Mouse (Mus musculus) urinary bladder, postnatal 10 days (tissue): ENCODE measurements around the gene Bpgm.

Experiments
- DNase-seq: peaks from one replicate; pipeline ENCODE4 v3.0.0; 2022; ENCODE audit warnings: low spot score

Gene Bpgm

DNA sequence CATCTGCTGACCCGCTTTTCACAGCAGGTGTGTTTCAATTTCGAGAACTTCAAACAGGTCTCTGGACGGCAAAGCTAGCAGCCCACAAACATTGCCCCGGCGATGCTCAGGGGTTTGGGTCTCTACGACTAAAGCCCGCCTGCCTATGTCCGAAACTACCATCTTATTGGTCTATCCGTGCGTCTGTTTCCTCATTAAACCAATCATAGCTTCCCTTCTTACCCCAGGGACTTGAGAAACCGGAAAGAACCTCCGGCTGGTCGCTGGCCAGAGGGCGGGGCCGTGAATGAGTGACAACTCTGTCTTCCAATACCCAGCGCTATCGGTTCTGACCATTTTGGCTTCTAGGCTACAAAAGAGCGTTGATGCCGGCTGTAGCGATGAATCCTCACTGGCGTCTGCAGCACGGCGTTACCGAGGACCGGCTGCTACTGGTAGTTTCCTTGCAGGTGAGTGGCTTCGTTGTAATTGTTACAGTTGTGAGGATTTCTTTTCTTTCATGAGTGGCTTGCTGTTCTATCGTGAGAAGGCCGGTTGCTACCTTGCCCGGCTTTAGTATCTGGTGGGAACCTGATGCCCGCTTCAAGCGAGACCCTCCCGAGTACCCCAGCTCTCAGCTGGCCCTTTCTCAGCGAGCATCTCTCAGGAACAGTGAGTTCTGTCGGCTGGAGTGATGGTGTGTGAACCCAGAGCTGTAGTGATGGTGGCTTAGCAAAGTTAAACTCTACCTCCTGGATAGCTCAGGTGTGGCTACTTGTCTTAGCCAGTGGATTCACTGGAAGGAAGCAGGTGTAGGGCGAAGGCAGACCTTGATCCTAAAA, at the start of gene Bpgm:
Bpgm (plus strand) TSS at position 234 of the 821 bp plus-strand sequence.
- peak; percentile 95 for DNase-seq

DNA sequence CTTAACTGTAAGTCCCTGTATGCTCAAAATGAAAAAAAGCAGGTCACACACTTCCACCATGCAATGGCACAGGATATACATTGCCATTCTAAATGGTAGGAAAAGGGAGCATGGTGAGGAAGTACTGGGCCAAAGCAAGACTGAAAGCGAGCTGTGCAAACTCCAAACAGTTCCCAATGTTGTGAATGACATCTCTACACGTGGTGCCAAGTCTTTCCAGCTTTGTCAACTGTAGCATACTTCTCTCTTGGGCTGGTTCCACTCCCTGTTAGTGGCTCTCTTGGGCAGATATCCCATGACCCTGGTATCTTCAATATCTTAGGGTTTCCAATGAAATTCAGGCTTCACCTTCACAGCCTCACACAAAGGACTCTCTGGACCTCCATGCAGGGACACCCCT, 37.0 kb upstream of the Bpgm start:
- DNase-seq: no peak

DNA sequence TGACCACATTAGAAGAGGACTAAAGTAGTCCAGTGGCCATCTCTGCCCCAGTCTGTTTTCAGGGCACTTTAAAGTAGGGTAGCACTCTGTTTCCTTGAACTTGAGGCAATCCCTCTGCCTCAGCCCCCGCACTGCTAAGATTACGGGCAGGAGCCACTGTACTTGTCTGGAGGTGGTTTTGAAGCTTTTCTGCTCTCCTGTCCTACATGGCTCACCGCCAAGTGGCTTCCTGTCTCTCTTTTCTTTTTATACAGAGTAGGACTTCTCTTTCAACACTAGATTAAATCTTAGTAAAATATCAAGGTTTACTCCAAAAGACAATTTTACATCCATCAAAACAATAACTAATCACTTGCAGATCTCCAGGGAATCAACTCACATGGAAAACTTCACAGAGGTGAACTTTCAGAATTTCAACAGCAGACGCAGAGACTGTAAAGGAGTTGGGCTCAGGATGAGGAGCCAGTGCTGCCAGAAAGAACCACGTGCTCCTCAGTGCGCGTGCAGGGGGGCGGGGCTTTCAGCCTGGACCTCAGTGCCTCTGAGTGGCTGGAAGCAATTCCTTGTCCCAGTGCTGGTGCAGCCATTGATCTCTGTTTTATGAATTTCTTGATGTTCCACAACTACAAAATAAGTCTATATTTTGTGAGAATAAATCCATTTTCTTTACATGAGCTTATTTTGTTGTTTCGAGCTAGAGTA, 34.3 kb upstream of the Bpgm start:
- no peak for DNase-seq

DNA sequence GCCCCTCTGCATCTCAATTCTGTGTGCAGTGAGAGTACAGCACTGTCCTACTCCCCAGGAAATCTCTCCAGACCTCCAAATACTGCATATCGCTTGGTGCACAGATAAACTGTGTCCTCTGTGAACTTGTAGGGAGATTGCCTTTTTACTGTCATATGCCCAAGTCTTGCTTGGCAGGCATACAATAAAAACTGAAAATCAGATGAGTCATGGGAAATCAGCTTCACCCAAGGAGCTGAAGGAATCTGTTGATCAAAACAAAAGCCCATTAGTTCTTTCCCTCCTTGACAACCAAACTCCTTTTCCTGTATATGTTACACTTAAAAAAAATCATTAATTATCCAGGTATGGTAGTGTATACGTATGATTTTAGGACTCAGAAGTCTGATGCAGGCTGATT, 32.2 kb upstream of the Bpgm start:
- no peak for DNase-seq

DNA sequence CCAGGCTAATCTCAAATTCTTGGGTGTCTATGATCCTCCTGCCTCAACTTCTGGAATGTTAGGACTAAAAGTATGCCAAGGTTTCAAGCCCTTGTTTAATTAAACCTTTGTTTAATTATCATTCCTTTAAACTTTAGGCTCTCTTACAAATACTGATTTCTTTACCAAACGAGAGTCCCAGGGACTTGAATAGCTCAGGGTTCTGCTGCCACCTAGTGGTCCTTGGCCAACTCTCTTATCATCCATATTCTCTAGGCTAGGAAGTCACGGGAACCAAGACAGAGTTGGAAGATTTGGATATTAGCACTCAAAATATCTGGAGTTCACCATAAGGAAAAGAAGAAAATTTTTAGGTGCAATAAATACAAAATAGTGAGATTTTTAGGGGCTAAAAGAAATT, 28.0 kb upstream of the Bpgm start:
- peak; percentile 17 for DNase-seq

DNA sequence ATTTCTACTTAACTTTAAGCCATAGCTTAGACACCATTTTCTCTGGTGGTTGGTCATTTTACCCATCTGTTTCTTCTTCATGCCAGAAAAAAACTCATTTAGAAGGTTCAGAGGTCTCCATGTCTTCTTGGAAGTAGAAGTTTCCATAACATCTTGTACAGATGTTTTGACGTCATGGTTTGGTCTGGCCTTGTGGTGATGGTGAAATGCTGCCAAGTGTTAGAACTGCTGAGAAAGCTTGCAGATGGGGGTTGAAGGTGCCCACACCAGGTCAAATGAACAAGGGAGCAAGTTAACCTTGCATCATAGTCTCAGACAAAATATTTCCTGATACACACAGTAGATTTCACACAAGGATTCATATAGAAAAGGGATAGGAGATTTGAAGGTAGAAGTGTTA, 27.3 kb upstream of the Bpgm start:
- DNase-seq: no peak

DNA sequence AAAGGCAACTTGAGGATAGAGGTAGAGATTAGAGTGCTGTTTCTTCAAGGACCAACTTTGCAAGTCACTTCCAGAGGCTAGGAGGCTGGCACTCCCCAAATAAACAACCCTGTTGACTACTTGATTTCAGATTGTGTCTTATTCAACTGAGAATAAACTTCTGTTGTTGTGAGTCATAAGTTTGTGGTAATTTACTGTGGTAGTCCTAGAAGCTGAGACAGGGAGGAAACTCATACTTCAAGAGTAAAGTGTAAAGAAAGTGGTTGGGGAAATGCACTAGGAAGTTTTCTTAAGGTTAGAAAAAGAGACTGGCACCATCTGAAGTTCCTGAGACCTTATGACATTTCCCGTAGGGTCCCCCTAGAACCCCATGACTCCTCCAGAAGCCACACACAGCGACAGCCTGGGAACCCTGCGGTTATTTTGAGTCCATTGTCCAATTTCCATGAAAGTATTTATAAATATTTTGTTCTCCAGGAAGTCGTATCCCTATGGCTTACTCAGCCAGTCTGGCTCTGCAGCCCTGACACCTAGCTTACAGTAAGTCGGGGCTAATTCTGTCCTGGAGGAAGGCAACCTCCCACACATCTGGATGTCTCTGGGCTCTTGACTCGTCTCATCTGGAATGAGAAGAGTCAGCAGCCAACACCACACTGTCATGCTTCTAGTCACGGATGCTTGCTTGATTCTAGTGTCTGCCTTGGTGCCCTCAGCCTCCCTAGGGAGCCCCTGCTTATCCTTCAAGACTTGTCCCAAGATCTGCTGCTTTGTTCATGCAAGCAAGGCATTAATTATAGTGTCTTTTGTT, 22.8 kb upstream of the Bpgm start:
- DNase-seq: no peak

DNA sequence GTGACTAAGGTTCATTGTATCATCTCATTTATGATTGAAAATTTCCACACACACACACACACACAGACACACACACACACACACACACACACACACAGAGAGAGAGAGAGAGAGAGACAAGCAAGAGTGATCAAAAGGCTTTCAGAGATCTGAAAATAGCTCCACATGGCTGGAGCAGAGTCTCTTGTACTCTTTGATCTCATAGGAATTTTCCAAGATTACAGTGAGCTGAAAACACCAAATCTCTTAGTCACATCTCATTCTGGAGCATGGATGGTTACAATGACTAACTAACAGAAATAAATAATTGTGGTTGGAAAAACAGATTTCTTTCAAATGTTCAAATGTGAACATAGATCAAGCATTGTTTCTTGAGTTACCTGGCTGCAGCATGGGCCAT, 16.6 kb upstream of the Bpgm start:
- DNase-seq: no peak

DNA sequence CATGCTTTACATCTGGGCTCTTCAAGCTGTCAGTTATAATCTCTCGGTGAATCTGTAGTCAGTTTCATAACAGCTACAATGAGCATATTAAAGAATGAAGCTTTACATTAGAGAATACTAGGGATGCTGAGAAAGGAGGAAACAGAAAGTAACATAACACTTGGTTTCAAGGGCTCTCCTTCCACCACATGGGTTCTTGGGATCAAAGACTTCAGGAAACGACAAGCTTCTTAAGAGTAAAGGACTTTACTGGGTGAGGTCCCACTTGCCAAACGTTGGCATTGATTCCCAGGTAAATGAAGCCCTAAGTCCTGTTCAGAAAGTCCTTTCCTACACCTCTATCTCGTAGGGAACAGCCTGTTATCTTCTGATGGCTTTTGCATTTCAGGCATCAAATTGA, 15.4 kb upstream of the Bpgm start:
- DNase-seq: no peak

DNA sequence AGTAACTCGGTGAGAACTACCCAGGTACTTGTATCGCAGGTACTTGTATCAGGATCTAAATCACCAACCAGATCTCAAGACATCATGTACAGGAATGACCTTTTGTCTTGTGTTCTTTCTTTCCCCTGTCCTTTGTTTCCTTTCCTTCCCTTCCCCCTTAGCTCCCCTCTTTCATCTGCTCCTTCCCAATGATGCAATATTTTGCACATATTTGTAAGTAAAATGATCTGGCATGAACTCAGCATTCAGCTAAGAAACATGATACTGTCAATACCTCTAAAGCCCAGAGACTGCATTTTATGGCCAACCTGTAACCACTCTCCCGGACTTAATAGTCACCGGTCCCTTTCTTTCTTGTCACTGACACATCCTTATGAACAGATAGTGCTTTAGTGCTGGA, 12.4 kb upstream of the Bpgm start:
- DNase-seq: no peak

DNA sequence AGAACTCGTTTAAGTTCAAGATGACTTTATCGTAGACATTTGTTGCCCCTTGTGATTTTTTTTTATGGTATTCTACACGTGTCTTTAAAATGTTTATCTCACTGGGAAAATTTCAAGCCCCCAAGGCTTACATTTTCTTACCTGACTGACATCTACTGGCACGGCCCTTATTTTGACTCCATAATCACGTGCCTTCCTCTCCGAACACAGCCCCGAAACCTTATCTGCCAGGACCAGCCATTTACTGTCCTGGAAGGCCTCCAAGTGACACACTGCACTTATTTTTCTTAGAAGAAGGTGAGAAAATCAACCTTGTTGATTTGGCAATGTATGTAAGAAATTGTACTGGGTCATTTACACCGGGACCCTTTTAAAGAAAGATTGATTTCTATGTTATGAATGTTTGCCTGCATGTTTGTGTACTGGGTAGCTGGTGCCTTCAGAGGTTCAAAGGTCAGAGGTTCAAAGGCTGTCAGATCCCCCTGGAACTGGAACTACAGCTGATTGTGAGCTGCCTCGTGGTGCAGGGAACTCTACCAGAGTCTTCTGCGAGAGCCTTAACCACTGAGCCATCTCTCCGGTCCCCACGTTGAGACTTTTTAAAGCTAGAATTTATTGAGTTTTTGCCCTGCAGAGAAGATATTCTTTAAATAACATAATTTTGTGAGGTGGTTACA, 4.4 kb upstream of the Bpgm start:
- DNase-seq: no peak

DNA sequence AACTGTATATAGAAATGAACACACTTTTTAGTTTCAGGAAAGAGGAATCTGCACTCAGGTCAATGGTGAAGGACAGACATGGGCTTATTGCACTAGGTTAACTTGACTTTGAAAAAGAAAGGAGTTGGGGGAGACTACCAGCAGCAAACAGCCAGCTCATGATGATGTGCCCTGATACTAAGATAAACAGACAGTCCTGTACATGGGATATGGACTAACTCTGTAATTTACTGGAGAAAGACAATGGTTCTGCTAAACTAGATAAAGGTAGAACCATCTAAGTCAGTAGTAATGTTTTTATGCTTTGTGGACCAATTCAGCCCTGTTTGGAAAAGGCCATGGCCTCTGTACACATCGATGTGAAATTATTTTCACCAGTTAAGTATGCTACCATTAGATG, 2.7 kb upstream of the Bpgm start:
- no peak for DNase-seq

DNA sequence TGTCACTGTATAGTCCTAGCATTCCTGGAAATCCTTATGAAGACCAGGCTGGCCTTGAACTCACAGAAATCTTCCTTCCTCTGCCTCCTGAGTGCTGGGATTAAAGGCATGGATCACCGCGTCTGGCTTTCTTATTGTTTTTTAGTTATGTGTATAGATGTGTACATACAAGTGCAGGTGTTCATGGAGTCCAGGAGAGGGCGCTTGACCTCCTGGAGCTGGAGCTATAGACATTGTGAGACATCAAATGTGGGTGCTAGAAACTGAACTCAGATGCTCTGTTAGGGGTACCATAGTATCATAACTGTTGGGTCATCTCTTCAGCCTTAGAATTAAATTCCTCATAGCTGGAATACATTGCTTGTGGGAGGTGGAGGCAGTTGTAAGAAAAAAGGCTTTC, 2.0 kb upstream of the Bpgm start:
- no peak for DNase-seq

DNA sequence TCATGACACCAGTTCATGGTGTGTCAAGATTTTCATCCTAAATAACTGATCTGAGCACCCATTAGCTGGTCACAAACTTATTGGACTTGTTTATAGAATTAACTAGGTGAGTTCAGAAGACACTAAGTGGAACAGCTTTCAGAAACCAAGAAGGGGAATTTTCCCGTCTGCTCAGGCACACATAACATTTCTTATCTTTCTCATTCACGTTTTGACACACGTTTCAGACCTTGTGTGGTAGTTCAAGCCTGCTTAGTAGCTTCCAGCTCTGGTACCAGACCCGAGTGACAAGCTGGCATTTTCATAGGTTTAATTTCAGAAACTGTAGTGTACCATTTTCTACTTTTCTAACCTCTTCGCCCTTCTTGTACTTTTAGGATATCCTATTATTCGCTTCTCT, 616 bp upstream of the Bpgm start:
- DNase-seq: no peak

DNA sequence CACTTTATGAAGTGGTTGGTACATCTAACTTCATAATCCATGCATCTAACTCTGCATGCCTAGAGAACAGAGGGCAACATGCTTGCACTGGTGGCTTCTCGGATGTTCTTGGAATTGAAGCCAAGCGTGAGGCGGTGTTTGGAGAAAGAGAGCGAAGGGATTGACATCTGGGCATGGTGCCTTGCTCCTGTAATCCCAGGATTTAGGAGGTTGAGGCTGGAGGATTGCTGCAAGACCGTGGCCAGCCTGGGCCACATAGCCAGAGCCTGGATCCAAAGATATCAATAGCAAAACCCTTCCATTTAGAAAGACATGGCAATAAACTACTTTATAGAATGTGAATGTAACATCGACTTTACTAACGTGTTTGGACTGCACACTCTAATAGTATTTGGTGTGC, 2.0 kb downstream of the Bpgm start:
- DNase-seq: no peak

DNA sequence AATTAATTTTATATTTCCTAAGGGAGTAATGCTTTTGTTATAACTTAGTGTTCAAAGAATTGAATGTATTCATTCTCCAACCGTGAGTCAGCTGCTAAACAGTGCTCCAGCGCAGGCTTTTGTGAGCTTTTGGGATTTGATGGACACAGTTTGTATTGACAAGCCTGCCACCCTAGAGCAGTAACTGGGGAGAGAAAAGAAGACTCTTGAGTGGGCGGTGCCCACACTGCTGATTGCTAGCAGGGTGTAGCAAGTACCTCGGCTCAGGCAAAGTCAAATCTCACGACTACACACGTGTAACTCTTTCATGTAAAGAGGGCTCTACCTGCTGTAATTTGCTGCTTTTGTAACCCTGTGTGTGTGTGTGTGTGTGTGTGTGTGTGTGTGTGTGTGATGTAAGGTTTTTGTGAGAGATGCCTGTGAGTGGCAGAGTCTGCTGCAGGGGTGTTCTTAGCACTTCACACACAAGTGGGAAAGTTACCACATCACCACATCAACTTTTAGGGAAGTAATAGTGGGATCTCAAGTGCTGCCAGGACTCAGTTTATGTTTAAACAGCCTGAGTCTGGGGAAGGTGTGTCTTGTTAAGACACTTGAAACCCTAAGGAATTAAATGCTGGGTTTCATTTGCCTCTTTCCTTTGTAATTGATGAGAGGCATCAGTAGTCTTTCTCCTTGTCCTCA, 2.8 kb downstream of the Bpgm start:
- DNase-seq: no peak

DNA sequence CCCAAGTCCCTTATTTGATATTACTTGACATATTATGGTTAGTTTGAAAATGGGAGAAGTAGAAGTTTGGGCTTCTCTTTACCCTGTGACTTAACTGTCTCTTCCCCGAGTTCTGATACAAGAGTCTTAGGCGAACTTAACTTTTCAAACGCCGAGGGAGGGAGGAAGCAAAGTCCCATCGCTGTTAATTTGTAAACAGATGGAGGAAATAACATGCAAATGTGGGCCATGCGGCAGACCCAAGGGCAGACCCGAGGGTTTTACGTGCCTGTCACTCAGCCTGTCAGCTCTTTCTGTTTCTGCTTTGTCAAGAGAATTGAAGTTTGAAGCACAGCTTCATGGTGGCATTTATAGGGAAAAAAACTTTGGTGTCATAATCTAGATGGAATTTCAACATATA, 3.5 kb downstream of the Bpgm start:
- no peak for DNase-seq

DNA sequence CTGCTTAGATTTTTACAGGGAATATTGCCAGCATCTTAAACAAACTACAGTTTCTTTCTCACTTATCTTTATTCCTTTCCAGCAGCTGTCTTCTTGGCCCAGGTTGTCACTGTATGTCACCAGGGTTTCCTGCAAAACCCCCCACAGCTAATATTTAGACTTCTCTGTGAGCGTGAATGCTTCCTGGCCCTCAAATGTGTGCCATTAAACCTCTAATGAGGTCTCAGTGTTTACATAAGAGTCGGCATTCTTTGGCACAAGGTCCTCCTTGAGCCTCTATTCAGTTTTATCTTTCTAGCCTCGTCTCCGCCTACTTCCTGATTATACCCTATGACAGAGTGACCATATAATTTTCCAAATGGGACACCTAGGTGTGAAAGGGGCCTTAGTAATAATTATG, 4.7 kb downstream of the Bpgm start:
- no peak for DNase-seq

DNA sequence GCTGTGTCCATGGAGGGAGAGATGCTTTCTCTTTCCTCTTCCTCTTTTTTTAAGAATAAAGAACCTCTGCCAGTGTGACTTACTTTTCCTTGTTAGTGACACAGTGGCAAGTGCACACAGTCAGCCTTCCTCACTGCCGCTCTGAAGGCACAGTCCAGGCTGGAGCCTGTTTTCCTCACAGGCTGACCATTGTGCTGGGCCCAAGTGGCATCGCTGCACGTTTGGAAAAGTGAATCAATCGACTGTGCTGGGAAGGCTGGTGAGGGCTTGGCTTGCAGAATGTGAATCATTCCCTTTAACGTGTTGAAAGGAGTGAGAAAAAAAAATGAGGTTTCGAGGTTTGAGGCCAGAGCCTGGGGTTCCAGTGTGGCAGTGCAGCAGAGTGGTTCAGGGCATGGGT, 5.3 kb downstream of the Bpgm start:
- no peak for DNase-seq

DNA sequence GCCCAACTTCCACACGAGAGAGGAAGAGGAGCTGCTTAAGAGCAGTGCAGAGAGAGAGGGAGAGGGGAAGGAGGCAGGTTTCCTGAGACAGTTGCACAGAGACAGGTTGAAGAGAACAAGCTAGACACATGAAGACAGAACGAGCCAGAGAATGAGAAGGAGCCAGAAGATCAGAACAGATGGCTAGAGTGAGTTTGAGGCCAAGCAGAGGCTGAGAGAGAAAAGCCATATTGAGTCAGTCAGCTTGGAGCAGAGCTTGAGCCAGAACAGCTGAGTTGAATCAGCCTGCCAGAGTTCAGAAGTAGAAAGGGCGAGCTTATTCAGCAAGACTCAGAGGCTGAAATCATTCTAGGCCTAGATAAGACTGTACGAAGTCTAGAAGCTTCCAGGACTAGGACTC, 6.8 kb downstream of the Bpgm start:
- DNase-seq: no peak

DNA sequence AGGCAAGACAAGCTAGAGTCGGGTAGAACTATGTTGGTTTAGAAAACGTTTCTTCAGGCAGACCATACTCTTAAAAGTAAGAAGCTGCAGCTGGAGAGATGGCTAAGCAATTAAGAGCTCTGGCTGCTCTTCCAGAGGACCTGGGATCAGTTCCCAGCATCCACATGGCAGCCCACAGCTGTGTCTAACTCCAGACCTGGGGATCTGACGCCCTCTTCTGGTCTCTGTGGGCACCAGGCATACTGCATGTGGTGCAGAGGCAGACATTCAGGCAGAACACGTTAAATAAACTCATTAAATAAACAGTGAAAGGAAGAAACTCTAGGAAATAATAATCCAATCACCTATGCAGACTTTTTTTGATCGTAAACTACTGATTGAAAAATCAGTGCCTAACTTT, 7.4 kb downstream of the Bpgm start:
- DNase-seq: no peak

DNA sequence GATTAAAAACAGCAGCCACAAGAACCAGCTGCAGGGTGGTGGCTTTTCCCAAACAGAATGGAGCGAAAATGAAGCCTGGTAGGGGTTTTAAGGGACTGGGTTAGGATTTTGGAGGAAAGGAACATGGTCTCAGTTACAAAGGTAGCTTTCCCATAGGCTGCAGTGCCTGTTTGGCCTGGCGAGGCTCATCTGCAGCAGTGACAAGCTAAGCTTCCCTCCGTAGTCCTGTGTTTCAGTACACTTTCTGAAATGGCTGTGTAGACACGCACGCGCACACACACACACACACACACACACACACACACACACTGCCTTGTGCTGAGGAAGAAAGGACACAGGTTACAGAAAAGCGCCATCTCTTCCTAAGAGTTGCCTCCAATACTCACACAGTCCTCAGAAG, 7.8 kb downstream of the Bpgm start:
- no peak for DNase-seq
